Mouse (Mus musculus) kidney, adult 2 months (tissue): ENCODE results near the gene Brd4. TPM values are rescaled to one million over a fixed set of nuclear protein-coding genes. Genes with fewer than 3 reads are reported as not detected.
A peak's percentile ranks its signal among the peaks of the same experiment; 100 is the strongest.

ENCODE experiments used
- DNase-seq: peaks from one replicate; pipeline ENCODE4 v3.0.0; 2021
- H3K27ac ChIP-seq: fragments of 200-500 bp; 2 replicates; pipeline ENCODE4 v1.5.1; 2012; ENCODE audit warnings: low read depth, low read length, control low read depth, inconsistent platforms; ENCODE audit not compliant: insufficient read depth
- H3K27me3 ChIP-seq: fragments of 200-500 bp; replicated peaks from 2 replicates; pipeline ENCODE4 v1.6.1; 2012; ENCODE audit warnings: mild to moderate bottlenecking, moderate library complexity, low read length, inconsistent platforms; ENCODE audit not compliant: control insufficient read depth, insufficient read depth
- H3K36me3 ChIP-seq: fragments of 200-500 bp; 2 replicates; pipeline ENCODE4 v1.6.1; 2012; ENCODE audit warnings: mild to moderate bottlenecking, moderate library complexity, low read length, inconsistent platforms; ENCODE audit not compliant: control insufficient read depth, insufficient read depth
- H3K4me1 ChIP-seq: fragments of 200-500 bp; 2 replicates; pipeline ENCODE4 v1.6.1; 2011; ENCODE audit warnings: low read length; ENCODE audit not compliant: control insufficient read depth, insufficient read depth
- H3K4me3 ChIP-seq: fragments of 200-500 bp; 2 replicates; pipeline ENCODE4 v1.5.1; 2011; ENCODE audit warnings: mild to moderate bottlenecking, low read depth, low read length, control low read depth; ENCODE audit not compliant: insufficient read depth
- CTCF ChIP-seq: fragments of 200-500 bp; conservative IDR thresholded peaks from 2 replicates; pipeline ENCODE4 v1.5.1; 2011; ENCODE audit warnings: low read depth, mild to moderate bottlenecking, control low read depth, low read length, moderate library complexity, mixed read lengths; ENCODE audit not compliant: insufficient read depth, insufficient read length
- POLR2A ChIP-seq: fragments of 200-500 bp; IDR thresholded peaks from one replicate; pipeline ENCODE4 v1.6.1; 2011; ENCODE audit warnings: low read depth, low read length, control low read depth
- WGBS: fragments of 180-500 bp; shearing (Covaris S2); methylation state at CpG from one replicate; pipeline ENCODE4 v1.1.7; 2018; 5-methylcytosine and 5-hydroxymethylcytosine counted together
- polyA plus RNA-seq: library from polyadenylated mRNA; depleted of rRNA; stranded (reverse); fragments of >200 nt; gene quantifications from 2 replicates; pipeline ENCODE4 v1.2.3, GENCODE M21; 2012

The Brd4 gene
- polyA plus RNA-seq, 1 experiment: 33.7 TPM

- WGBS: 94% methylated on average over 4 of the region's 4 CpGs
Measured at GRCm38 (mm10) chr17:32176919-32177318, 107.6 kb downstream of the Brd4 start.

GRCm38 (mm10) chr17:32173166-32173565 is 111.4 kb downstream of the Brd4 start:
- Histone ChIP-seq H3K4me3 (no peak overlapping the region), H3K27ac (peak overlapping the region; percentile 33; the same call in 1 of the 2 replicates), H3K36me3 (no peaks in the 10 kb centered on the region), H3K27me3 (no peaks in the 10 kb centered on the region), H3K4me1 (no peaks in the 10 kb centered on the region)
- DNase-seq: peak; percentile 81
- WGBS: 62% methylated on average over 7 of the region's 7 CpGs
- TF ChIP-seq CTCF (no peak), POLR2A (no peak)

More at GRCm38 (mm10) chr17:32176919-32177318, 107.6 kb downstream of the Brd4 start:
- H3K4me1 ChIP-seq: peaks cover 3% of the 10 kb centered on the region; the same call in 1 of the 2 replicates
- DNase-seq: no peak
- H3K36me3 ChIP-seq: no peaks in the 10 kb centered on the region
- TF ChIP-seq POLR2A: no peak
- no peak for TF ChIP-seq CTCF
- H3K4me3 ChIP-seq: no peak overlapping the region
- no peak overlapping the region for H3K27ac ChIP-seq
- H3K27me3 ChIP-seq: no peaks in the 10 kb centered on the region

GRCm38 (mm10) chr17:32172485-32172884 is 112.0 kb downstream of the Brd4 start:
- WGBS: 80% methylated on average over 2 of the region's 2 CpGs
- Histone ChIP-seq H3K4me3 (no peak overlapping the region), H3K27me3 (no peaks in the 10 kb centered on the region), H3K36me3 (no peaks in the 10 kb centered on the region), H3K27ac (peak overlapping the region; percentile 33; the same call in 1 of the 2 replicates), H3K4me1 (no peaks in the 10 kb centered on the region)
- TF ChIP-seq POLR2A: no peak
- no peak for TF ChIP-seq CTCF
- no peak for DNase-seq

GRCm38 (mm10) chr17:32169518-32170225 is 114.8 kb downstream of the Brd4 start:
- Histone ChIP-seq H3K36me3 (no peaks in the 10 kb centered on the region), H3K27ac (no peak overlapping the region), H3K4me3 (no peak overlapping the region), H3K4me1 (no peaks in the 10 kb centered on the region), H3K27me3 (no peaks in the 10 kb centered on the region)
- TF ChIP-seq POLR2A: no peak
- TF ChIP-seq CTCF: no peak
- WGBS: 56% methylated on average over 4 of the region's 4 CpGs
- no peak for DNase-seq

- H3K27me3 ChIP-seq: no peaks in the 10 kb centered on the region
- no peak within 1 kb of the TSS for H3K27ac ChIP-seq
- H3K4me3 ChIP-seq: peak within 1 kb of the TSS; percentile 41
- no peak for TF ChIP-seq CTCF
- TF ChIP-seq POLR2A: no peak
- no peaks in the 10 kb centered on the region for H3K36me3 ChIP-seq
- peak; percentile 51 for DNase-seq
- no peaks in the 10 kb centered on the region for H3K4me1 ChIP-seq
- 2% methylated on average over 37 of the region's 39 CpGs for WGBS
Measured at GRCm38 (mm10) chr17:32166687-32167086, 117.8 kb downstream of the Brd4 start, which contains the start of gene Notch3. TSS of gene Notch3 (minus strand) at chr17:32166852.

GRCm38 (mm10) chr17:32165803-32166595 is 118.5 kb downstream of the Brd4 start:
- no peaks in the 10 kb centered on the region for H3K4me1 ChIP-seq
- H3K27ac ChIP-seq: no peak overlapping the region
- H3K4me3 ChIP-seq: peak overlapping the region; percentile 27
- H3K36me3 ChIP-seq: no peaks in the 10 kb centered on the region
- no peaks in the 10 kb centered on the region for H3K27me3 ChIP-seq
- DNase-seq: peak; percentile 36
- no peak for TF ChIP-seq POLR2A
- TF ChIP-seq CTCF: no peak
- under 1% methylated on average over 43 of the region's 43 CpGs for WGBS
